Mouse (Mus musculus): ENCODE measurements around the gene Tesc.

Tesc gene

DNA sequence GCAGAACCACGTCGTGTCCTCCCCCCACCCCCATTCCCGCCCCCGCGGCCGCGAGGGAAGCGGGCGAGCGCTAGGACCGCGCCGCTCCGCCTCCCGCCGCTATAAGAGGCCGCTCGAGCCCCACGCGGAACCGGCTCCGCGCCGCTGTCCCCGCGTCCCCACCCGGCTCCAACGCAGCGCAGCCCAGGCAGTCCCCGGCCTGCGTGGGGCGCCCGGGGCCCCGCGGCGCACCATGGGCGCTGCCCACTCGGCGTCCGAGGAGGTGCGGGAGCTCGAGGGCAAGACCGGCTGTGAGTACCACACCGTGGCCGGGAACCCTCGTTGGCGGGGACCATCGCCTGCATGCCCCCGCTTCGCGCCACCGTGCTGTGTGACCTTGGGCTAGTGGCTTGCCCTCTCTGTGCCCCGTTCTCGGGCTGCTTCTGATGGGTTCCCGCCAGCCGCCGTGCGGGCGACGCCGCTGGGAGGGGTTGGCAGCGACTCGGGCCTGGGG lies at the start of gene Tesc:
Tesc (plus strand) TSS at position 46 of the 493 bp plus-strand sequence.
- DNase-seq = peak; percentile 78

DNA sequence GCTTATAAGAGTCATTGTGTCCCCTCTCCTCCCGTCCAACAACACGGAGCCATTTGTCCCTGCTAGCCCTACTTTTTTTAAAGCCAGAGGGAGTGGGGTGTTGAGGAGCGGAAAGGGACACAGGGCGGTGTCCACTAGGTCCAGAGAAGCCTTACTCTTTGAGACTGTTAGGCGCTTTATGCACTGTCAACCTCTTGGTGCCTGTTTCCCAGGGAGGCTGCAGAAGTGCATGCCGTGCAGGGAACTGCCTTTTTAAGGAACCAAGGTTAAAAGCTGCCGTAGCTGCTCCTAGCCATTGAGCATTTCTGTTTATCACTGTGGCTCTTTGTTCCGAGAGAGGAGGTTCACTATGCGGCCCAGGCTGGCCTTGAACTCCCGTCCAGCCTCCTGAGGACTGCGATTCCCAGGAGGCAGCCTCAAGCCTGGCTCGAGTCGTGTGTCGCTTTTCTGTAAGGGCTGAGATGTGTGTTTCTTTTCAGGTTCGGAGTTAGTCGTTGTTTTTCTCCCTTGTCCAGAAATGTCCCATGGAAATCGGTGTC lies 49.3 kb upstream of the Tesc start:
- no peak for DNase-seq

DNA sequence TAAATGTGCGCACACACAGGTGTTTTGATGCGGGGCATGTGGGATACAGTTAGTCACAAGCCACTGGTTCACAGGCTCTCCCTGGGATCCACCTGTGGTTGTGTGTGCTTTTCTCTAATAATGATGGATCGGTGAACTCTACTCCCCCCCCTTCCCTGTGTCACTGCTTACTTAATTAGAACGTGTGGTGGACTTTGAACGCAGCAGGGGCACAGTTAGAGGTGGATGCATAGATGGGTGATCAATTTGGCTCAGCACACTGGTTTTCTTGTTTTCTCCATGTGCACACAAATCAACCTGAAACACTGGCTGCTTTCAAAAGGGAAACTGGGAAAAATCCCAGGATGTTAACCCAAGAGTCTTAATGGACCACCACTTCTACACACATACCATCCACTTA lies 48.5 kb upstream of the Tesc start:
- DNase-seq = no peak

DNA sequence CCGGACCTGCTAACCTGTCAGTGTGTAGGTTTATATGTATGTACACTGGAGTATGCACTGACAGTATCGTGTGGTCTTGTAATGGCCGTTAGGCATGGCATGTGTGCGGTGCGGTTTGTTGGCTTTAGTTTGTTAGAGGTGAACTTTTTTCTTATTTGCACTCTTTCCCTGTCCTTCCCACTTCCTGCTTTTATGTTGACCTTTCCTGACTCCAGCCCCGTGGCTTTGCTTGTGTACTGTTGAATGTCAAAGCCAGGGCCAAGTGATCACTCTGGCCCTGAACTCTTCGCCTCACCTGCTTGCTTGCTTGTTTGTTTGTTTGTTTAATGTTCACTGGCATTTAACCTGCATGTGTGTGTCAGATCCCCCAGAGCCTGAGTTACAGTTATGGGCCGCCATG lies 46.6 kb upstream of the Tesc start:
- DNase-seq = no peak

DNA sequence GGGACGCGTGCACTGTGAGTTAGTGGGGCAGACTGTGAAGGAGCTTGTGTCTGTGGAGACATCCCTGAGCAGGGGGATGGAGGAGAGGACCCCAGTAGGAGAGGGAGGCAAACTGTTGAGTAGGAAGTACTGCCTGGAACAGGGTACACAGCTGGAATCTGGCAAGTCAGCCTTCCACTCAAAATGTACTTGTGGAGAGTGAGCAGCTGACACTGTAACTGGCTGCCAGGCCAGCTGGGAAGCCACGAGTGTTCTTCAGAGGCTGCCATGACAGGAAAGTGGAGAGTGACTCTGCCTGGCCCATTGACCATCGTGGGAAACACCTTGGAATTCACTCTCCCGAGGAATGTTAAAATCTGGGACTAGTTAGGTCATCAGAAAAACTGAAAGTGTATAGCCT lies 45.6 kb upstream of the Tesc start:
- no peak for DNase-seq

DNA sequence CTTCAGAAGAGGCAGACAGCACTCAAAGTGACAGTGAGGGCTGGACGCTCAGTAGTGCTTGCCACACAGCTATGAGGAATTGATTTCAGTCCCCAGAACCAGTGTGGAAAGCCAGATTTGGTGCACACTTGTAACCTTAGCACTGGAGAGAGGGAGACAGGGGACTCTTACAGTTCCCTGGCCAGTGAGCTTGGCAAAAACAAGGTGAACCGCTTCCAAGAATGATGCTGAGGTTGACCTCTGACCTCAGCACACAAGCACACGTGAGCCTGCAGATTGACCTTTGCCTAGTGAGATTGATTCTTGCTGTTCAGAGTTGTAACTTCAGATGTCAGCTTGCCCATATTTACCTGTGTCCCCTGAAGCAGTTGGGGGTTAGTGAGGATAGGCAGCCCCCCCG lies 41.2 kb upstream of the Tesc start:
- DNase-seq = no peak

DNA sequence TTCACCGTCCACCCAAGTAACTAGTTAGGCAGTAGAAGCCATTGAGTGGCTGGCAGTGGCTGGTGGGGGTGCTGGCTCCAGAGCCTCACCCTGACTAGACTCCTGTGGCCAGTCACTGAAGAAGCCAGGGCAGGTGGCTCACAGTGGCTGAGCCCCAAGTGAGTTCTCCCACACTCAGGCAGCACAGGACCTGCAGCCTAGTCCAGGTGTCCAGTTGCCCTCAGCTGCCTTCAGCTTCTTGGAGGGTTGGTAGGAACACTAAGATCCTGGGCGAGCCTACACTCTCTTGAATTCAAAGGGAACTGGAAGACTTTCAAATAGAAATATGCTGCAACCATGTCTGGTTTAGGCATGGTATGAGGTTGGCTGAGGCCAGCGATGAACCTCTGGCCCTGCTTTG lies 39.7 kb upstream of the Tesc start:
- DNase-seq = no peak

DNA sequence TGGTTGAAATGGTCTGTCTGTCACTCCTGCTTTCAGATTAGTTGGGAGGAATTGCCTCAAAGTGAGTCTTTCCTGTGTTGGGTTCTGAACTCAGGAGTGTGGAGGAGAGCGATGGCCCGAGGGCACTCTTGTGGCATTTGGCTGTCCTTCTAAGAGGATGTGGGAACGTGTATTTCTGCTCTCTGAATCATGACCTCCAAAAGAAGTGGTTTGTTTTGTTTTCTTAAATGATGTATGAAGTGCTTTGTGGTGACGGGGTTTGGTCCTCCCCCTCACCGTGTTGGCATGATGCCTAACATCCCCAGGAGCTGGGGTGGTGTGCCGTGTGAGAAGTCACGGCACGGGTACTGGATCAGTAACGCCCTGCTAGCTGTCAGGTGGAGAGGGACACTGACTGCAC lies 39.2 kb upstream of the Tesc start:
- DNase-seq = no peak

DNA sequence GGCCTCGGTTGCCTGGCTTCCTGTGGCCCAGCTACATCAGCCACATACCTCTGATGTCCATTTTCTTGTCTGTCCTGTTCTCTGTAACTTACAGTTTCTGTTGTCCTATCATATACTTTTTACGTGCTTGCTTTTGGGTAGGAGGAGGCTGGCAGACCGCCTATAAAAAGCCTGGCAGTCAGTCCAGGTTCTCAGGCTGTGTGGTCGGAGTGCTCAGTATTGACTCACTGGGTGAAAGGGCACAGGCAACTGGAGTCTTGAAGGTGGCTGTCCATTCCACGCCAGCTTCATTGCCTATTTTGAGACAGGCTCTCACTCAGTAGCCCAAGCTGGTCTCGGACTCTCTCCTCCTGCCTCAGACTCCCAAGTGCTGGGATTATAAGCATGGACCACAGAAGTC lies 37.8 kb upstream of the Tesc start:
- DNase-seq = no peak

DNA sequence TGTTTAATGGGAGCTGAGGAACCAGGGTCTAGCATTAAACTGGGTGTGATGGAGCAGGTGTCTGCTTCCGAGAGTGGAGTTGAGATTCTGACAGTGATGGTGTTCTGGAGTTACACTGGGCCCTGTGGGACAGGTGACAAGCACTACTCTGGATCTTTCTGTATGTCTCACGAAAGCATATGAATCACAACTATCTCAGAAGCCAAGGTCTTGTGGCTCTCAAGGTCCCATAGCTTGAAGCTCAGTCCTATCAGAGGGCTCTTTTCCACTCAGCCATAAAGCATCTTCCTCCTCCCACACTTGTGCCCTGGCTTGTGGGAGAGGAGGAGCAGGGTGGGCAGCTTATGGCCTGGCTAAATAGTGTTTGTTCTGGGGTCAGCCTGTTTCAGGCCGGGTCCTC lies 36.6 kb upstream of the Tesc start:
- no peak for DNase-seq

DNA sequence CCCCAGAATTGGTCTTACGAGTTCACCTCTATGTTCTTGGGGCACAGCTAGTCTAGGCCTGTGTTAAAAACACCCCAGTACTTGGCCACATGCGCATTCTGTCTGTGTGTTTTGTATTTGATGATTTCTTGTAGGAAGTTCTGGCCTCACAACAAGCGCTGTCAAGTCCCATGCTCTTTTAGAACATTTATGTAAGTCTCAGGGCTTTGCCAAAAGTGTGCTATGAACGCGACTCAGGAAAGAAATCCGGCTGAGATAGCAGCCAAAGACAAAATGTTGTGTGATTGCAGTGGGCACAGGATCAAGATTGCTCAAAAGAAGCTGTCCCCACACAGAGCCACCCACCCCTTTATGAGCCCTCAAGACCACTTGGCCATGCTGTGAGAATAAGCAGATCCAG lies 34.0 kb upstream of the Tesc start:
- no peak for DNase-seq

DNA sequence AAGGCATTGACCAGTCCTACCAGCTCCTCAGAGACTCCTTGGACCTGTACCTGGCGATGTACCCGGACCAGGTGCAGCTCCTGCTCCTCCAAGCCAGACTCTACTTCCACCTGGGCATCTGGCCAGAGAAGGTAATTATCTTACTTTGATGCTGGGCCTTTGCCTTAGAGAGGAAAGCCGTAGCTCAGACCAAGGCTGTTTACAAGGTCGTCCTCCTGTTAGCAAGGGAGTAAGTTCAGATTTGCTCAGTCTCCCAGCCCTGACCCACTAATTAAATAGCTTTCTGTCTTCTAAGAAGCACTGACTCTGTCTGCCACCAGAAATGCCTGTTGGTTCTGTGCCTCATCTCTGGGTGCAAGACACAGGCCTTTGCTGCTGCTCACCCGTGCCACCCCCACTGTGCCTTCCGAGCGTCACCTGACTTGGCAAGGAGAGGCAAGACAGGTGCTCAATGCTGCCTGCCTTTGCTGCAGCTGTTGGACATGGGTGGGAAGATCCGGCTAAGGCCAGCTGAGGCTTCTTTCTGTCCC lies 32.1 kb upstream of the Tesc start:
- DNase-seq = peak; percentile 77

DNA sequence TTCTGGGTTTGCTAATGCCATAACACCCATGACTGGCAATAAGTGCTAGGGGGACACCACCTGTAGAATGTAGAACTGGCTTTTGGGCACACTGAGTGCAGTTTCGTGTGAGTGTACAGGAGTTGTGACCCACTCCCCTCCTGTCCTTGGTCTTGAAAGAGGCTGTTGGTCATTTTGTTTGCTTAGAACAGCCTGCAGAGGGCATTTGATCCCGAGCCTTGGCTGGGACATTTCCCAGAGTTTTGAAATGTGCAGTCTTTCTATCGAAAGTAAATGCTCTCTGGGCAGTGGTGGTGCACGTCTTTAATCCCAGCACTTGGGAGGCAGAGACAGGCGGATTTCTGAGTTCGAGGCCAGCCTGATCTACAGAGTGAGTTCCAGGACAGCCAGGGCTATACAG lies 31.6 kb upstream of the Tesc start:
- no peak for DNase-seq

DNA sequence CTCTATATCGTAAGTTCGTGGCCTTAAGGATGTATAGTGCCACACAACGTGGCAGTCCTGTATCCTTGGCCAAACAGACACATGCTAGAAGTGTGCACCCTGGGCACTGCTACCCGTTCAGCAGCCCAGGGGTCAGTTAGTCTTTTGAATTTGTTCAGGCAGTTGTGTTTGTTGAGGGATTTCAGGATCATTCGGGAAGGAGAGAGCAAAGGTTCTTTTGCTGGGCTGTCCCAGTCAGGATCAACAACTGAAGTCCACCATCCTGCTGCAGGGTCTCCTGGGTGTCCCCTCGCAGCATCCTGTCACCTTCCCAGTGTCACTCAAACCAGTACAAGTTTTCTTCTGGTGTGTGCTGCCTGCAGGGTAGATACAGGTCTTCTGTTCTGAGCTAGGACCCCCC lies 31.0 kb upstream of the Tesc start:
- no peak for DNase-seq

DNA sequence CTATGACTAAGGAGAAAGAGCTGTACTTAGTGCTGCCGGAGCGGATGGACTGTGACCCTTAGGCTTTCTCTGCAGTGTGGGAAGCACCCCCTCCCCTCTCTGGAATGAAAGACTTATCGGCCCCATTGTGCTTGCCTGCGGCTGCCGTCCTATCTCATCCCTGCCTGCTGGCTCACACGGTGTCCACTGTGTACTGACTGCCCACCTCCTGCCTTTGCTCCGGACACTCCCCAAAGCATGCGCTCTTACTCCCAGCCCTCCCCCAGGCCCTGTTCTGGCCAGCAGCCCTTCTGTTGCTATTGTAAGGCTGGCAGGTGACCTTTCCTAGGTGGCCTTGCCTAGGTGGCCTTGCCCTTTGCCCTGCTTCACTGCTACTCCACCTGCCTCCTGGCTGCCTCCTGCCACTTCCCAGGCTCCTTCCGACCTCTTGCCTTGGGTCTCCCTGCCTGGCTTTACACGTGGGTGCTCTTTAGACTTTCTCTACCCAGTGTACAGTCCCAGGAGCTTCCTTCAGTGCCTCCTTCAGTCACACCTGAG lies 30.0 kb upstream of the Tesc start:
- DNase-seq = no peak

DNA sequence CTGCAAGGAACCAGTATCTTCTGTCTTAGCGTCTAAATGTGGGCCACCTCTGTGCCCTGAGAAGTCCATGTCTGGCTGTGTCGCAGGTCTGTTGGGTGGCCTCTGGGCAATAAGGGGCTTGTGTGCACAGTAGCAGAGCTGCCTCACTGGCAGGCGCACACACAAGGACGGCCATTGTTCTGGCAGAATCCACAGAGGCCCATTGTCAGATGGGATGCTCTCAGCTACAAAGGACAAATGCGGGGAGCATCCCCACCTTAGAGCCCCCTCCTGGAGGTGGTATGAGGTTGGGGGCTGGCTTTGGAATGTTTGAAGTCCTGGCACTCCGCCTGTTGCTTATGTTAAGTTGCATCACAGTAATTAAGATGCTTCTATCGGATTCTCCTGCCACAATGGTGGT lies 28.5 kb upstream of the Tesc start:
- no peak for DNase-seq

DNA sequence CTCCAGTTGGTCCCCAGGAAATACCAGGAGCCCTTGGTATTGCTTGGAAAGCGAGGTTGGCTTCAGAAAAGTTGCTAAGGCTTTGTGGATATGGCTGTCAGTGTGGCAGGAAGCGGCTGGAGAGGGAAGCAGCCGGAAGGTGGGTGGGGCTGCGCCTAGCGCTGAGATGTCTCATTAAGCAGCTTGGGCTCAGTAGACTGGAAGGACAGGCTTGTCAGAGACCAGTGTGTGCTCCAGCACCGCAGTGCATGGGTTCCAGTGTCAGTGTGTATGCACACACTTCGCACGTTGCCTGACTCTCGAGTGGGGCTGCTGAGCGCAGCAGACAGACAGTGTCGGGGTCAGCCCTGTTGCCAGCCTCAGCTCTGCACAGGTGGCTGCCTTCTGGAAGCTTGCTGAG lies 28.0 kb upstream of the Tesc start:
- no peak for DNase-seq

DNA sequence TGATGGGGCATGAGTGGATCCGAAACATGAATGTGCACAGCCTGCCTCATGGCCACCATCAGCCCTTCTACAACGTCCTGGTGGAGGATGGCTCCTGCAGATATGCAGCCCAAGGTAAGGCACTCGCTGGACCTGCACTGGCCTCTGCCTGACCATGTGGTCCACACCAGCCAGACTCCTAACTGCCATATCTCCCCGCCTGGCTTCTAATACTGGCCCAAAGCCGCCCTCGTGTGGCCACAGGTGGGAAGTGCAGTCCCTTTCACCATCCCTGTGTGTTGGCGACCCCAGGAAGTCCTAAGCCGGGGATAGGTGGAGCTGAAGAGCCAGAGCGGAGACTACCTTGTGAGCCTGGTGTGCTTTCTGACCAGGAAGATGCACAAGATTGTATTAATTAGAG lies 25.5 kb upstream of the Tesc start:
- peak; percentile 77 for DNase-seq

DNA sequence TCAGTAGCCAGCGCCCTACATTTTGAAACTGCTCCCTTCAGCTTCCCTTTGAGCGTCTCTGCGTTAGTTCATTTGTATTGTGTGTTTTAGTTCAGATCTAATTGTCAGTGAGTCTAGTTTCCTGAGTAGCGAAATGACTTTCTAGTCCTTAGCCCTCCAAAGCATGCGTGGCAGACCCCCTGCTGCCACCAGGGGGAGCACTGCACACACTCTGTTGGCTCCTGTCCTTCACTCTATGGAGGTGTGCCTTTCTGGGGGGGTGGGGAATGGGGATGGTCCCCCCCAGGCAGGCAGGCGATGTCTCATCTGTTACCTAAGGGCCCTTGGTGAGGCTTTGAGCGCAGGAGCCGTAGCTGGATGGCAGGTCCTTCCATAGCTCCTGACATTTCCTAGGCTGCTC lies 22.9 kb upstream of the Tesc start:
- peak; percentile 72 for DNase-seq

DNA sequence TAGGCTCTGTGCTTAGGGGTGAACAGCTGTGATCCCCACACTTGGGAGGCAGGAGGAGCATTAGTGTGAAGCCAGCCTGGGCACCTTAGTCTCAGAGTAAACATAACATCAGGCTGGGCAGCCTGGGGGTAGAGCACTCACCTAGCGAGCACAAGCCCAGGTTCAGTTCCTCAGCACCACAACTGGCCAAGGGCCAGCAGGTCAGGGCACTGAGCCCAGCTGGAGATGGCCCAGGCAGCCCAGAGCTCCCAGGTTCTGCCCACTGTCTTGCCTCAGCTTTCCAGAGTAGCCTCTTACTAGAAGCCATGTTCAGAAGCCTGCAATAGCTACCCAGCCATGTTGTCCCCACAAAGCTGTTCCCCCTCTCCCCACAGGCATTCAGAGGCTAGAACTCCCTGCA lies 21.8 kb upstream of the Tesc start:
- peak; percentile 82 for DNase-seq

DNA sequence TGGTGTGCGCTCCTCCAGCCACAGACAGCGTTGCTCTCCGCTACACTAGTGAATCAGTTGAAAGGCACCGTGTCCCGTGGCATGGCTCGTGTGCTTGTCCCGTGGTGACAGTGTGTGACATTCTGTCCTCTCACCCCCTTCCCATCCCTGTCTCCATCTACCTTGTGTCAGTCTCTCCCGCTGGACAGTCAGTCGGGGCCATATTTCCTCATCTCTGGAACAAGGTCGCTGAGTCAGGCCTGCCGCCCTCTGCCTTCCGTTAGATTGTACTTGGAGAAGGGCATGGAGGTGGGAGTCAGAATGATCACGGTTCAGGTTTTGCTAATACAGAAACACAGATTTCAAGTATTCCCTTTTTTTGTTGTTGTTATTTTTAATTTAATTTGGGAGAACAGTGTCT lies 19.2 kb upstream of the Tesc start:
- no peak for DNase-seq

DNA sequence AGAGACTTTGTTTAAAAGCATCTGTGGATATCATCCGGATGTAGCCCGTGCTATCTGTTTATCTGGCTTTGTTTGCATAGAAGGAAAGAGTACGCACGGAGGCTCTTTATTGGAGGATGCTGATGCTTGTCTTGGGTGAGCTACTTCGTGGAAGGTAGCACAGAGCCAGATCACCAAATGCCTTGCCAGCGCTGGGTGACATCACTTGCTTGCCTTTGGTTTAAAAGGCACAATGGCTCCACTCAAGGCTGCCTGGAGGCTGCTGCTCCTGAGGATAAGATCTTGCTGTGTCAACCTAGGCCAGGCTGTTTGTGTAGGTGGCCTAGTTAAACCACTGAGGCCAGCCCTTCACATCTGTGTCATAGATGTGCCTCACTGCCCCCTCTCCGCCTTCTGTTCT lies 16.7 kb upstream of the Tesc start:
- no peak for DNase-seq

DNA sequence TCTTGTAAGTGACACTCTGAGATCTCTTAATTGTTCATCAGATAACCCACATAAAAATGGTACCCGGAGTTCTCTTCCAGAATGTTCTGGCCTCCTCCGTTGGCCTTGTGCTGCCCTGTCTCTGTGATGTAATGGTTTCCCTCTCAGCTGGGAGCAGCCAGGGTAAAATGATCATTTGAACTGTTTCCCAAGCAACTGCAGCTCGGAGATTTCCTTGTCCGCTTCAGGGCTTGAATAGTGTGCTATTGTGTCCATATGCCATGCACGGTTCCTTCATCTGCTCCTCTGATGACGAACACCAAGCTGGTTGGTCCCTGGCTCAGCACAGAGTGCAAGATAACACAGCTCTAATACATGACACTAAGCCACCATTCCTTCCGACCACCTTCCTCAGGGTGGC lies 15.7 kb upstream of the Tesc start:
- DNase-seq = no peak

DNA sequence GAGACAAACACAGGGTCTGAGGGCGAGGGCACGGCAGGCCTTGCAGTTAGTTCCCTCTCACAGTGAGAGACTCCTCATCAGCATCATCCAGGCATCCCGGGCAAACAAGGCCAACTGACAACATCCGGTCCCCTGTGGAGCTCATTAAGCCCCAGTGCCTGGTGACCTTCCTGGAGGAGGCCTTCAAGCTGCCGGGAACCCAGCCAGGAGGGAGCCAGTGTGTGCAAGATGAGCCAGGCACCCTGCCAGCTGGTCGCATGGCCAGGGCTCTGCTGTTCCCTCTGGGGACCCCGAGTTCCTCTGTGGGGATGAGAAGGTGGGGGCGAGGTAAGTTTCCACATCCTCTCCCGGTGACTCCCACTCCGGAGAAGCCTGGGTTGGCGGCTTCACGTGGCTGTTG lies 12.5 kb upstream of the Tesc start:
- peak; percentile 86 for DNase-seq

DNA sequence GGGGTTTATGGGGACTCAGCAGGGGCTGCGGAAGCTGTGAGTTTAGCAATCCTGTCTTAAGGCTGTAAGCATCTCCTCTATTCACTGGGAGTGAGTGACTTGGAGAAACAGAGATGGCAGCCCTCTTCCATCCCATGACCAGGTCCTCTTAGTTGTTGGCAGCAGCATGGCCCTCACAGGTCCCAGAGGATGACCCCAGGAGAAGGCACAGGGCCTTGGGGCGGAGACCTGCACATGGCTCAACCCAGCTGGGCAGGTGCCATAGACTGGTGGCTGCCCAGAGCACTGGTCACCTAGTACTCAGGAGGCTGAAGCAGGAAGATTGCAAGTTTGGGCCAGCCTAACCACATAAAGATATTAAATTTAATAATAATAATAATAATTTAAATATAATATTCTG lies 11.9 kb upstream of the Tesc start:
- DNase-seq = no peak
